Mouse (Mus musculus) hindbrain, embryonic 16.5 days (tissue): Measurements from ENCODE around the gene Wnt11. TPM values are rescaled to one million over a fixed set of nuclear protein-coding genes. Genes with fewer than 3 reads are reported as not detected.

Source experiments
- ATAC-seq: fragments of 200-750 bp; cut with Nextera tagmentation; 2 replicates; pipeline ENCODE4 v1.8.0; 2017; ENCODE audit warnings: moderate TSS enrichment, moderate library complexity
- H3K27ac ChIP-seq: fragments of 300-500 bp; sonication (generic); 2 replicates; pipeline ENCODE4 v1.5.1; 2014; ENCODE audit warnings: low read depth, mild to moderate bottlenecking, control low read depth, low read length, moderate library complexity
- H3K27me3 ChIP-seq: fragments of 300-500 bp; sonication (generic); replicated peaks from 2 replicates; pipeline ENCODE4 v1.6.1; 2014; ENCODE audit warnings: low read length; ENCODE audit not compliant: control insufficient read depth, insufficient read depth
- H3K36me3 ChIP-seq: fragments of 300-500 bp; sonication (generic); 2 replicates; pipeline ENCODE4 v1.6.1; 2014; ENCODE audit warnings: mild to moderate bottlenecking, low read length, moderate library complexity, mixed read lengths; ENCODE audit not compliant: control insufficient read depth, insufficient read depth
- H3K4me1 ChIP-seq: fragments of 300-500 bp; sonication (generic); 2 replicates; pipeline ENCODE4 v1.6.1; 2014; ENCODE audit warnings: low read depth, low read length; ENCODE audit not compliant: control insufficient read depth, insufficient read depth
- H3K4me2 ChIP-seq: fragments of 300-500 bp; sonication (generic); 2 replicates; pipeline ENCODE4 v1.6.1; 2014; ENCODE audit warnings: mild to moderate bottlenecking, low read length, control low read depth, moderate library complexity
- H3K4me3 ChIP-seq: fragments of 300-500 bp; sonication (generic); 2 replicates; pipeline ENCODE4 v1.5.1; 2014; ENCODE audit warnings: mild to moderate bottlenecking, low read length, control low read depth, moderate library complexity
- H3K9ac ChIP-seq: fragments of 300-500 bp; sonication (generic); 2 replicates; pipeline ENCODE4 v1.6.1; 2014; ENCODE audit warnings: low read depth, mild to moderate bottlenecking, control low read depth, low read length, moderate library complexity
- H3K9me3 ChIP-seq: fragments of 300-500 bp; sonication (generic); 2 replicates; pipeline ENCODE4 v1.6.1; 2014; ENCODE audit warnings: mild to moderate bottlenecking, low read length, moderate library complexity; ENCODE audit not compliant: control insufficient read depth
- WGBS: fragments of 180-500 bp; shearing (Covaris S2); extraction: QIAGEN DNeasy Blood & Tissue Kit; methylation state at CpG from one replicate; pipeline ENCODE4 v1.1.7; 2014; 5-methylcytosine and 5-hydroxymethylcytosine counted together
- polyA plus RNA-seq: library from polyadenylated mRNA; unstranded; fragments of >200 nt; fragmentation: Nextera tagmentation; extraction: Ambion mirVana; gene quantifications from 2 replicates; pipeline ENCODE4 v1.2.1, GENCODE M21; 2015

Wnt11 gene
- polyA plus RNA-seq, 1 experiment from 2014 or later, result 2.7 TPM

GRCm38 (mm10) chr7:98839312-98839711, 4.4 kb downstream of the Wnt11 start:
- H3K9ac ChIP-seq, result peak overlapping the region; percentile 70
- peak overlapping the region; percentile 98 for H3K4me2 ChIP-seq
- H3K4me1 ChIP-seq, result peaks cover 44% of the 10 kb centered on the region
- H3K36me3 ChIP-seq, result no peaks in the 10 kb centered on the region
- WGBS, result 3% methylated on average over 12 of the region's 12 CpGs
- no peaks in the 10 kb centered on the region for H3K9me3 ChIP-seq
- no peak for ATAC-seq
- peaks cover 60% of the 10 kb centered on the region for H3K27me3 ChIP-seq
- H3K27ac ChIP-seq, result no peak overlapping the region
- H3K4me3 ChIP-seq, result peak overlapping the region; percentile 61

DNA sequence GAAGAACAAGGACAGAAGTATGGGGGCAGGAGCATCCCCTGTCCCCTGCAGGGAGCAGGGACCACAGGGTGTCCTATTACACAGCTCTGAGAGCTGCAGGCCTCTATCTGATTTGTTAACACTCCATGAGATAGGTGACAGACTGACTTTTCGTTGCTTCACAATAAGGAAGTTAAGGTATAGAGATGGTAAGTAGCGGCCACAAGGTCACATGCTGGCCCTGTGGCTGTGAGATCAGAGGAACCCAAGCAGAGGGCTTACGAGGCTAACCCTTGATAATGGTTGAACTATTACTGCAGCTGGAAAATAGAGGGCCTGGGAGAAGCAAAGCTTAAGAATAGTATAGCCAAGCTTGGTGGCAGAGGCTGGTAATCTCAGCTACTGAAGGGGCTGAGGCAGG, 5.9 kb downstream of the Wnt11 start:
- ATAC-seq, result no peak
- Histone ChIP-seq H3K36me3 (no peaks in the 10 kb centered on the region), H3K4me1 (peaks cover 30% of the 10 kb centered on the region), H3K4me3 (no peak overlapping the region), H3K27me3 (peaks cover 48% of the 10 kb centered on the region), H3K9ac (no peak overlapping the region), H3K4me2 (no peak overlapping the region), H3K9me3 (no peaks in the 10 kb centered on the region), H3K27ac (no peak overlapping the region)
- WGBS, result 46% methylated on average over 3 of the region's 3 CpGs

DNA sequence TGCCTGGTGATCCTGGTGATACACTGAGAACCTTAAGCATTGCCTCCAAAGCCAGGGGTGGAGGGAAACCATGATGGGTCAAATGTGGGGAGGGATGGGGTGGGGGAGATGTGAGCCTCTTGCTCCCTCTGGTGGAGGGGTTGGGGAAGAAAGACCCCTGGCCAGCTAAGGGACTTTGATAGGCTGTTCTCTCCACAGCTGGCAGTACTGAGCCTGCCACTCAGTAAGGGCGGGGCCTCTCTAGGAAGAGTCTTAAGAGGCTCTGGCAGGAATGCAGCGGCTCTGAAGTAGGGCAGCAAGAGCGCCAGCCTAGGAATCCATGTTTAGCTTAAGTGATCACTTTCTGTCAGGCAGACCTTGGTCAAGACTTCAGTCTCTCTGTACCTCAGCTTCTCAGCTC, 6.9 kb downstream of the Wnt11 start:
- Histone ChIP-seq H3K9ac (no peak overlapping the region), H3K4me3 (no peak overlapping the region), H3K4me1 (peaks cover 21% of the 10 kb centered on the region), H3K4me2 (no peak overlapping the region), H3K36me3 (no peaks in the 10 kb centered on the region), H3K9me3 (no peaks in the 10 kb centered on the region), H3K27me3 (peaks cover 41% of the 10 kb centered on the region), H3K27ac (no peak overlapping the region)
- ATAC-seq, result no peak
- WGBS, result 43% methylated on average over 3 of the region's 3 CpGs

DNA sequence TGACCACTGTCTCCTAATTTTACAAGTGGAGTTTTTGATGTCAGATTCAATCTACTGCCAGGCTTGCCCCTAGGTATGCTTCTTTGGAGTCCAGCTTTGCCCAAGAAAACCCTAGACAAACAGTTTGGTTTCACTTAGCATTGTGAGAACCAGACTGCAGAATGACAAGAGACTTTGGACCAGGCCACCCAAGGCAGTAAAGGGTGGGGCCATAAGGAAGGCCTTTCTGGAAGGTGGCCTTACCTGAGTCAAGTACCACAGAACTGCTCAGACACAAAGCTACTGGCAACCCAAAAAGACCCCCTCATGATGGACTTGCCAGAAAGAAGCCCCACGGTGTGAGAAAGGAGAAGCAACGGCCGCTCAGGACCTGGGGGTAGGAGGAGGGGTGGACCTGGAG, 8.1 kb downstream of the Wnt11 start:
- Histone ChIP-seq H3K27ac (no peak overlapping the region), H3K4me3 (no peak overlapping the region), H3K9me3 (no peaks in the 10 kb centered on the region), H3K27me3 (peaks cover 37% of the 10 kb centered on the region), H3K36me3 (no peaks in the 10 kb centered on the region), H3K9ac (no peak overlapping the region), H3K4me2 (no peak overlapping the region), H3K4me1 (peaks cover 10% of the 10 kb centered on the region)
- WGBS, result 84% methylated on average over 3 of the region's 3 CpGs
- no peak for ATAC-seq

DNA sequence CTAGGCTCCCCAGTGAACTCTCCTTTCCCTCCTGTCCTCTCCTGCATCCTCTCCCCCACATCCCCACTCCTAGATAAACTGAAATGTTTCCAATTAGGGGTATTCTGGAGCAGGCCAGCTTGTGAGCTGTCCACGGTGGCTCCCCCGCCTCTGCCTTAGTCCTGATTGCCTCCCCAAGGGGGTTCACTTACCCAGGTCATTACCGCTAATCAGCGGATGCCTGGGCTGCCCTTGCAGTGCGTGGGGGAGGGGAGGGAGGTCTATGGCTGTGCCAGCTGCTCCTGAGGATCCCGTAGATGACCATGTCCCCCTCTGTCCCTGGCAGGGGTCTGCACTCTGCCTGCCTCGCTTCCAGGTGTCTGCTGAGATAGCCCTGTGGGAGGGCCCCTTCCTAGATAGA, 8.7 kb downstream of the Wnt11 start:
- Histone ChIP-seq H3K4me3 (no peak overlapping the region), H3K4me2 (no peak overlapping the region), H3K9ac (no peak overlapping the region), H3K9me3 (no peaks in the 10 kb centered on the region), H3K27me3 (peaks cover 35% of the 10 kb centered on the region), H3K4me1 (peaks cover 7% of the 10 kb centered on the region), H3K36me3 (no peaks in the 10 kb centered on the region), H3K27ac (no peak overlapping the region)
- ATAC-seq, result no peak
- WGBS, result 21% methylated on average over 6 of the region's 7 CpGs

- Histone ChIP-seq H3K4me1 (peaks cover 4% of the 10 kb centered on the region), H3K27ac (no peak overlapping the region), H3K36me3 (no peaks in the 10 kb centered on the region), H3K9ac (no peak overlapping the region), H3K4me2 (no peak overlapping the region), H3K9me3 (no peaks in the 10 kb centered on the region), H3K27me3 (peaks cover 2% of the 10 kb centered on the region), H3K4me3 (no peak overlapping the region)
- ATAC-seq, result no peak
- WGBS, result 88% methylated on average over 8 of the region's 8 CpGs
Observed at GRCm38 (mm10) chr7:98848899-98849640, 14.2 kb downstream of the Wnt11 start.

DNA sequence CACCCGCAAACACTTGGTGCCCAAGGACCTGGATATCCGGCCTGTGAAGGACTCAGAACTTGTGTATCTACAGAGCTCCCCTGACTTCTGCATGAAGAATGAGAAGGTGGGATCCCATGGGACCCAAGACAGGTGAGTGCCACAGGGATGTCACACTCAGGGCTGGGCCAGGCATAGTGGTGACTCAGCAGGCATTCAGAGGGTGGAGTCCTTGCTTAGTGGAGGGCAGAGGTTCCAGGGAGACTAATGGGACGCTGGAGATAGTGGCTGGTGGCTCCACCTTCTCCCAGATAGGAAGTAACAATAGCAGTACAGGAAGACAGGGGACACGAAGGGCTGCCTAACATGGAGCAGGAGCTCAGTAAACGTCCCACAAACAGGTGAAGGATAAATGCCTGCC, 15.5 kb downstream of the Wnt11 start:
- Histone ChIP-seq H3K27me3 (peaks cover 2% of the 10 kb centered on the region), H3K9me3 (no peaks in the 10 kb centered on the region), H3K36me3 (no peaks in the 10 kb centered on the region), H3K27ac (no peak overlapping the region), H3K4me2 (no peak overlapping the region), H3K4me1 (peaks cover 4% of the 10 kb centered on the region), H3K4me3 (no peak overlapping the region), H3K9ac (no peak overlapping the region)
- no peak for ATAC-seq
- WGBS, result 91% methylated on average over 5 of the region's 5 CpGs

GRCm38 (mm10) chr7:98851220-98851619, 16.3 kb downstream of the Wnt11 start:
- Histone ChIP-seq H3K4me2 (no peak overlapping the region), H3K9ac (no peak overlapping the region), H3K27me3 (peaks cover 2% of the 10 kb centered on the region), H3K4me3 (no peak overlapping the region), H3K4me1 (peaks cover 4% of the 10 kb centered on the region), H3K27ac (no peak overlapping the region), H3K9me3 (no peaks in the 10 kb centered on the region), H3K36me3 (no peaks in the 10 kb centered on the region)
- ATAC-seq, result no peak
- WGBS, result 48% methylated on average over 9 of the region's 9 CpGs

GRCm38 (mm10) chr7:98852950-98853650, 18.2 kb downstream of the Wnt11 start:
- H3K36me3 ChIP-seq, result no peaks in the 10 kb centered on the region
- no peaks in the 10 kb centered on the region for H3K9me3 ChIP-seq
- no peak overlapping the region for H3K9ac ChIP-seq
- ATAC-seq, result no peak
- peaks cover 4% of the 10 kb centered on the region for H3K4me1 ChIP-seq
- no peaks in the 10 kb centered on the region; the same call in 1 of the 2 replicates for H3K27me3 ChIP-seq
- H3K27ac ChIP-seq, result no peak overlapping the region
- H3K4me3 ChIP-seq, result no peak overlapping the region
- no peak overlapping the region for H3K4me2 ChIP-seq
- 79% methylated on average over 18 of the region's 18 CpGs for WGBS
